Mouse (Mus musculus): Measurements from ENCODE around the gene Nutf2-ps1.

GRCm38 (mm10) chr19:53571501-53572428, 17.1 kb downstream of the Nutf2-ps1 start:
- TF ChIP-seq TCF12 (IDR thresholded peaks at IDR 0.05; ENCODE audit: insufficient read depth, poor library complexity, severe bottlenecking) (no peak), POLR2A (IDR thresholded peaks at IDR 0.05; ENCODE audit: insufficient read length, low read depth) (no peak), MAX (IDR thresholded peaks at IDR 0.05; ENCODE audit: low read depth) (no peak), E2F4 (IDR thresholded peaks at IDR 0.05; ENCODE audit: insufficient read depth) (no peak), CEBPB (IDR thresholded peaks at IDR 0.05; ENCODE audit: insufficient read depth, poor library complexity, severe bottlenecking) (no peak), POLR2AphosphoS2 (IDR thresholded peaks at IDR 0.05; ENCODE audit: insufficient read length, low read depth) (no peak), USF1 (IDR thresholded peaks at IDR 0.05; ENCODE audit: low read depth) (no peak), MYOG (IDR thresholded peaks at IDR 0.05; ENCODE audit: control insufficient read depth in 1 of 3, insufficient read depth in 1 of 3, insufficient read length in 2 of 3, low read depth in 2 of 3) (no peak), MYOD1 (IDR thresholded peaks at IDR 0.05; ENCODE audit: control insufficient read depth in 1 of 3, insufficient read length in 2 of 3, low read depth in 2 of 3) (no peak), SRF (IDR thresholded peaks at IDR 0.05; ENCODE audit: control insufficient read depth, insufficient read length, low read depth) (no peak), TCF3 (IDR thresholded peaks at IDR 0.05; ENCODE audit: insufficient read length, low read depth) (no peak), REST (IDR thresholded peaks at IDR 0.05; ENCODE audit: insufficient read depth, insufficient read length) (no peak)
